Mouse (Mus musculus) liver, embryonic 12.5 days (tissue): ENCODE data around the gene Mlxip. TPM values are rescaled to one million over a fixed set of nuclear protein-coding genes. Genes with fewer than 3 reads are reported as not detected.
A peak's percentile ranks its signal among the peaks of the same experiment; 100 is the strongest.

Source experiments
- ATAC-seq: fragments of 200-750 bp; cut with Nextera tagmentation; 2 replicates; pipeline ENCODE4 v1.8.0; 2017; ENCODE audit warnings: moderate number of reproducible peaks, mild to moderate bottlenecking, moderate library complexity
- H3K27ac ChIP-seq: fragments of 300-500 bp; sonication (generic); 2 replicates; pipeline ENCODE4 v1.5.1; 2016; ENCODE audit warnings: mild to moderate bottlenecking
- H3K27me3 ChIP-seq: fragments of 300-500 bp; sonication (generic); replicated peaks from 2 replicates; pipeline ENCODE4 v1.6.1; 2016; ENCODE audit warnings: mild to moderate bottlenecking, moderate library complexity
- H3K36me3 ChIP-seq: fragments of 300-500 bp; sonication (generic); 2 replicates; pipeline ENCODE4 v1.6.1; 2016; ENCODE audit warnings: mild to moderate bottlenecking, moderate library complexity
- H3K4me1 ChIP-seq: fragments of 300-500 bp; sonication (generic); 2 replicates; pipeline ENCODE4 v1.6.1; 2016
- H3K4me2 ChIP-seq: fragments of 300-500 bp; sonication (generic); 2 replicates; pipeline ENCODE4 v1.6.1; 2016; ENCODE audit warnings: mild to moderate bottlenecking, moderate library complexity
- H3K4me3 ChIP-seq: fragments of 300-500 bp; sonication (generic); 2 replicates; pipeline ENCODE4 v1.5.1; 2016; ENCODE audit warnings: mild to moderate bottlenecking, moderate library complexity
- H3K9ac ChIP-seq: fragments of 300-500 bp; sonication (generic); 2 replicates; pipeline ENCODE4 v1.6.1; 2016; ENCODE audit warnings: mild to moderate bottlenecking, moderate library complexity
- H3K9me3 ChIP-seq: fragments of 300-500 bp; sonication (generic); replicated peaks from 2 replicates; pipeline ENCODE4 v1.6.1; 2016; ENCODE audit warnings: mild to moderate bottlenecking, moderate library complexity
- WGBS: fragments of 180-500 bp; shearing (Covaris S2); methylation state at CpG from one replicate; pipeline ENCODE4 v1.1.7; 2016; ENCODE audit not compliant: insufficient replicate concordance; 5-methylcytosine and 5-hydroxymethylcytosine counted together
- polyA plus RNA-seq: library from polyadenylated mRNA; unstranded; fragments of >200 nt; fragmentation: Nextera tagmentation; extraction: Ambion mirVana; gene quantifications from 2 replicates; pipeline ENCODE4 v1.2.1, GENCODE M21; 2016

Gene Mlxip
- polyA plus RNA-seq, 1 experiment from 2014 or later = 6.7 TPM

- Histone ChIP-seq H3K4me2 (no peak overlapping the region), H3K4me1 (peaks cover 4% of the 10 kb centered on the region; the same call in 1 of the 2 replicates), H3K27me3 (no peaks in the 10 kb centered on the region), H3K36me3 (peaks cover 38% of the 10 kb centered on the region), H3K9ac (no peak overlapping the region), H3K9me3 (no peaks in the 10 kb centered on the region), H3K27ac (no peak overlapping the region), H3K4me3 (no peak overlapping the region)
- 76% methylated on average over 4 of the region's 4 CpGs for WGBS
- ATAC-seq = no peak
These were observed 45.3 kb downstream of the Mlxip start for GRCm38 (mm10) chr5:123439941-123440340.

- Histone ChIP-seq H3K27me3 (no peaks in the 10 kb centered on the region), H3K4me1 (peaks cover 3% of the 10 kb centered on the region; the same call in 1 of the 2 replicates), H3K9me3 (no peaks in the 10 kb centered on the region), H3K27ac (no peak overlapping the region), H3K36me3 (peaks cover 45% of the 10 kb centered on the region), H3K9ac (no peak overlapping the region), H3K4me2 (no peak overlapping the region), H3K4me3 (no peak overlapping the region)
- no peak for ATAC-seq
- WGBS = 70% methylated on average over 4 of the region's 4 CpGs
These were observed 46.1 kb downstream of the Mlxip start for GRCm38 (mm10) chr5:123440664-123441063.

GRCm38 (mm10) chr5:123442283-123442682, 47.7 kb downstream of the Mlxip start:
- Histone ChIP-seq H3K9ac (no peak overlapping the region), H3K9me3 (no peaks in the 10 kb centered on the region), H3K27me3 (no peaks in the 10 kb centered on the region), H3K27ac (no peak overlapping the region), H3K36me3 (peaks cover 60% of the 10 kb centered on the region), H3K4me1 (no peaks in the 10 kb centered on the region), H3K4me3 (no peak overlapping the region), H3K4me2 (no peak overlapping the region)
- no peak for ATAC-seq
- 85% methylated on average over 3 of the region's 3 CpGs for WGBS

GRCm38 (mm10) chr5:123444069-123444468, 49.5 kb downstream of the Mlxip start:
- Histone ChIP-seq H3K27ac (no peak overlapping the region), H3K36me3 (peaks cover 71% of the 10 kb centered on the region), H3K4me3 (no peak overlapping the region), H3K9ac (no peak overlapping the region), H3K4me2 (no peak overlapping the region), H3K27me3 (no peaks in the 10 kb centered on the region), H3K9me3 (no peaks in the 10 kb centered on the region), H3K4me1 (no peaks in the 10 kb centered on the region)
- 51% methylated on average over 4 of the region's 4 CpGs for WGBS
- no peak for ATAC-seq

- Histone ChIP-seq H3K36me3 (peaks cover 79% of the 10 kb centered on the region), H3K4me1 (no peaks in the 10 kb centered on the region), H3K9ac (no peak overlapping the region), H3K27me3 (no peaks in the 10 kb centered on the region), H3K27ac (no peak overlapping the region), H3K4me2 (no peak overlapping the region), H3K4me3 (no peak overlapping the region), H3K9me3 (no peaks in the 10 kb centered on the region)
- ATAC-seq = no peak
- WGBS = 79% methylated on average over 5 of the region's 5 CpGs
These were observed 50.3 kb downstream of the Mlxip start for GRCm38 (mm10) chr5:123444849-123445334.

GRCm38 (mm10) chr5:123451886-123452285, 57.3 kb downstream of the Mlxip start:
- no peak overlapping the region for H3K9ac ChIP-seq
- WGBS = 74% methylated on average over 7 of the region's 7 CpGs
- no peak overlapping the region for H3K27ac ChIP-seq
- no peak overlapping the region for H3K4me3 ChIP-seq
- H3K27me3 ChIP-seq = no peaks in the 10 kb centered on the region
- no peak for ATAC-seq
- H3K4me2 ChIP-seq = no peak overlapping the region
- peaks cover 80% of the 10 kb centered on the region for H3K36me3 ChIP-seq
- H3K9me3 ChIP-seq = no peaks in the 10 kb centered on the region
- H3K4me1 ChIP-seq = no peaks in the 10 kb centered on the region

GRCm38 (mm10) chr5:123461420-123461819, 66.8 kb downstream of the Mlxip start:
- ATAC-seq = no peak
- WGBS = 32% methylated on average over 5 of the region's 5 CpGs
- no peak overlapping the region for H3K27ac ChIP-seq
- H3K4me2 ChIP-seq = no peak overlapping the region
- H3K9ac ChIP-seq = no peak overlapping the region
- no peaks in the 10 kb centered on the region for H3K36me3 ChIP-seq
- no peaks in the 10 kb centered on the region for H3K9me3 ChIP-seq
- H3K4me1 ChIP-seq = peaks cover 7% of the 10 kb centered on the region
- no peak overlapping the region for H3K4me3 ChIP-seq
- H3K27me3 ChIP-seq = no peaks in the 10 kb centered on the region

- Histone ChIP-seq H3K4me3 (no peak overlapping the region), H3K36me3 (no peaks in the 10 kb centered on the region), H3K27ac (no peak overlapping the region), H3K9ac (no peak overlapping the region), H3K4me2 (no peak overlapping the region), H3K4me1 (peaks cover 7% of the 10 kb centered on the region), H3K9me3 (no peaks in the 10 kb centered on the region), H3K27me3 (peaks cover 4% of the 10 kb centered on the region; the same call in 1 of the 2 replicates)
- ATAC-seq = no peak
- 67% methylated on average over 1 of the region's 1 CpGs for WGBS
These were observed 70.0 kb downstream of the Mlxip start for GRCm38 (mm10) chr5:123464638-123465037.

GRCm38 (mm10) chr5:123470784-123471400, 76.3 kb downstream of the Mlxip start:
- H3K27me3 ChIP-seq = peaks cover 22% of the 10 kb centered on the region
- no peaks in the 10 kb centered on the region for H3K9me3 ChIP-seq
- H3K27ac ChIP-seq = no peak overlapping the region
- H3K4me3 ChIP-seq = no peak overlapping the region; the same call in 1 of the 2 replicates
- ATAC-seq = no peak
- WGBS = 4% methylated on average over 10 of the region's 10 CpGs
- peaks cover 5% of the 10 kb centered on the region; the same call in 1 of the 2 replicates for H3K4me1 ChIP-seq
- no peaks in the 10 kb centered on the region for H3K36me3 ChIP-seq
- peak overlapping the region; percentile 45 for H3K4me2 ChIP-seq
- H3K9ac ChIP-seq = no peak overlapping the region

GRCm38 (mm10) chr5:123473817-123474216, 79.2 kb downstream of the Mlxip start:
- H3K9ac ChIP-seq = no peak overlapping the region
- peaks cover 5% of the 10 kb centered on the region; the same call in 1 of the 2 replicates for H3K4me1 ChIP-seq
- no peaks in the 10 kb centered on the region for H3K36me3 ChIP-seq
- peaks cover 22% of the 10 kb centered on the region for H3K27me3 ChIP-seq
- no peak for ATAC-seq
- H3K4me3 ChIP-seq = no peak overlapping the region
- no peak overlapping the region for H3K27ac ChIP-seq
- no peaks in the 10 kb centered on the region for H3K9me3 ChIP-seq
- H3K4me2 ChIP-seq = no peak overlapping the region
- WGBS = 70% methylated on average over 5 of the region's 5 CpGs

- H3K4me2 ChIP-seq = no peak overlapping the region
- H3K9me3 ChIP-seq = no peaks in the 10 kb centered on the region
- WGBS = 47% methylated on average over 11 of the region's 11 CpGs
- H3K27ac ChIP-seq = no peak overlapping the region
- no peak overlapping the region for H3K4me3 ChIP-seq
- no peak for ATAC-seq
- peaks cover 34% of the 10 kb centered on the region for H3K27me3 ChIP-seq
- H3K36me3 ChIP-seq = no peaks in the 10 kb centered on the region
- peaks cover 4% of the 10 kb centered on the region; the same call in 1 of the 2 replicates for H3K4me1 ChIP-seq
- no peak overlapping the region for H3K9ac ChIP-seq
These were observed 93.2 kb downstream of the Mlxip start for GRCm38 (mm10) chr5:123487659-123488395.

GRCm38 (mm10) chr5:123489112-123489785, 94.7 kb downstream of the Mlxip start, which contains the start of the genes Lrrc43 and Il31:
Gene Lrrc43, plus strand, starts transcription at chr5:123489305.
Gene Il31, minus strand, starts transcription at chr5:123489489.
- Histone ChIP-seq H3K4me3 (no peak within 1 kb of the TSS), H3K27ac (no peak within 1 kb of the TSS), H3K36me3 (no peaks in the 10 kb centered on the region), H3K27me3 (peaks cover 39% of the 10 kb centered on the region), H3K4me2 (peak within 1 kb of the TSS; percentile 50), H3K9me3 (no peaks in the 10 kb centered on the region), H3K9ac (no peak within 1 kb of the TSS), H3K4me1 (peaks cover 4% of the 10 kb centered on the region; the same call in 1 of the 2 replicates)
- ATAC-seq = no peak
- 11% methylated on average over 25 of the region's 25 CpGs for WGBS
